Mouse (Mus musculus) thymus, postnatal 14 days (tissue): Measurements from ENCODE around the gene Tcte1.

Experiments used
- DNase-seq: peaks from one replicate; pipeline ENCODE4 v3.0.0; 2021

The Tcte1 gene

DNA sequence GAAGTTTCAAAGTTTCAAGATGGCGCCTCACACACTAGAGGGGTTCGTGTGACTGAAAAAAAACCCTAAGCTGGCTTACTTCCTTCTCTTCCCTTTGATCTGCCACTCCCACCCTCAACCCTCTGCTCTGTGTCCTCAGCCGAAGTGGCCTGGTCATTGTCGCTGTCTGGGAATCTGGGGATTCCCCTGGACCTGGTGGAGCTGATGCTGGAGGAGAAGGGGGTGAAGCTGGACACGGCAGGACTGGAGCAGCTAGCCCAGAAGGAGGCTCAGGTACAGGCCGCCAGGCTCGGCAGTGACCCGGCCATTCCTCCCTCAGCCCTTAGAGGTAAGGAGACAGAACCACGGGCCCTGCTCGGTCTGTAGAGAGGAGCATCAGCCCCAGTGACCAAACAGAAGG lies 7.4 kb upstream of the Tcte1 start:
- DNase-seq: peak; percentile 3

DNA sequence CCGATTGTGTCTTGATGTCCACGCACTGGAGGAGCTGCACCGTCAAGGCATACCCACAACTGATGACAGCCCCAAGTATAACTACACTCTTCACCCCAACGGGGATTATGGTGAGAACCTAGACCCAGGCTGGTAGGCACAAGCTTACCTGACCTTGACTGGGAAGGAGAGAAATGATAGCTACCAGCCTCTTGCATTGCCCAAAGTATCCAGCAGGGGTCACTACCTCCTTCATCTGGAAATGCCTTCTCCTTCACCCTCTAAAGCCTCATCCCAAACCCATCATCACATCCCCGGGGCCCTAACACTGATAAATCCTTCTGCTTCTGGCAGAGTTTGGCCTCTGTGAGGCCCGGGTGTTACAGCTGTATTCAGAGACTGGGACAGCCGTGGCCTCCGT lies 6.7 kb upstream of the Tcte1 start:
- DNase-seq: peak; percentile 77

DNA sequence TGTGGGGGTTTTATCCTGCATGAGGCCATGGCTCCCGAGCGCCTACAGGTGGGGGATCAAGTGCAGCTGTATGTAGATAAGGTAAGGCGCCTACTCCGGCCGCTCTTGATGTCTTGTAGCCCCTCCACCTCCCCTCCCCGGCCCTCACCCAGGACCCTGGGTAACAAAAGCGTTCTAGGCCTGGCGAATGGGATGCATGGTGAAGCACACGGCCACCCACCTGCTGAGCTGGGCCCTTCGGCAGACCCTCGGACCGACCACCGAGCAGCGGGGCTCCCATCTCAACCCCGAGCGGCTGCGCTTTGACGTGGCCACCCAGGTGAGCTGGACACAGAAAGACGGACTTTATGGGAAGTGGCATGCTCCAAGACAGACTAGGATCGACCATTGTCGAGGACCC lies 6.1 kb upstream of the Tcte1 start:
- no peak for DNase-seq

DNA sequence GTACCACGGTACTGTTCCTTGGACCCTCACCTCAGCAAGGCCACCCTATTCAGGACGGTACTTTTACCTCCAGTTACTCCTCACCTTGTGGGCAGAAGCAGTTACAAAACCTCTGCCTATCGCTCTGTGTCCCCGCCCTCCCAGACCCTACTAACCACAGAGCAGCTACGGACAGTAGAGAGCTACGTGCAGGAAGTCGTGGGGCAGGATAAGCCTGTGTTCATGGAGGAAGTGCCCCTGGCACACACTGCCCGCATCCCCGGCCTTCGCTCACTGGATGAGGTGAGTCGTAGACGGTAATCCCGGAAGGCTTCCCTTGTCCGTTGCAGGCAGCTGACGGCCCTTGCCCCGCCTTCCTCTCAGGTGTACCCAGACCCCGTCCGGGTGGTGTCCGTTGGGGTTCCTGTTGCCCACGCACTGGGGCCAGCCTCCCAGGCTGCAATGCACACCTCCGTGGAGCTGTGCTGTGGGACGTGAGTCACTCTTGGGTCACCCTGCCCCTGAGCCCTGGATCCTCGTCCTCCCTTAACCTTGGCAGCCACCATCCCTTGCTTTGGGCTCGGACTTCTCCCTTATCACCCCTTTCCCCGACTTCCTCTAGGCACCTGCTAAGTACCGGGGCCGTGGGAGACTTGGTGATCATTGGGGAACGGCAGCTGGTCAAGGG lies 5.6 kb upstream of the Tcte1 start:
- DNase-seq: no peak

DNA sequence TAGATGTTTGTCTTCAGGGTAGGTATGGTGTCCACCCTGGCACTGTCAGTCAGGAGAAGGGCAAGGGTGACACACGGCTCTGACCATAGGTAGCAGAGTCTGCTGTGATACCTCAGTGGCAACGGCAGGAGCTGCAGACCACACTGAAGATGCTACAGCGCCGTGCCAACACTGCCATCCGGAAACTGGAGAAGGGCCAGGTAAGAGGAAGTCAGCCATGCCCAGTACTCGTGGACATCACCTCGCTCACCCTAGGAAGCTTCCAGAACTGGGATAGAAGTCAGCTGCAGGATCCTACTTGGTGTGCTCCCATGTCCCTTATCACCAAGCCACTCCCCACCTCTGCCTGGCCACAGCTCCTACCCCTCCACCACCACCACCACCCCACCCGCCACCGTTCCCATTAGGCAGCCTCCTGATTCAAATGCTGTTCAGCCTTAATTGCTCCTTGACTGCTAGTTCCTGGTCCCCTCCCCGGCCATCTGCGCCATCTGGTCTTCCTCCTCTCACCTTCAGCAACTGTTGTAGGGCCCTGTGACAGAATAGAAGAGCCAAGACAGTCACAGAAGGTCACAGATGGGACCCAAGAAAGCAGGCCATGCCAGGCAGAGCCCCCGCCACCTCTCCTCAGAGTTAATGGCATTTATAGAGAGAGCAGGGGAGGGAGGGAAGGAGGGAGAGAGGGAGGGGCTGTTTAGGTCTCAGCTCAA lies 4.3 kb upstream of the Tcte1 start:
- DNase-seq: no peak

DNA sequence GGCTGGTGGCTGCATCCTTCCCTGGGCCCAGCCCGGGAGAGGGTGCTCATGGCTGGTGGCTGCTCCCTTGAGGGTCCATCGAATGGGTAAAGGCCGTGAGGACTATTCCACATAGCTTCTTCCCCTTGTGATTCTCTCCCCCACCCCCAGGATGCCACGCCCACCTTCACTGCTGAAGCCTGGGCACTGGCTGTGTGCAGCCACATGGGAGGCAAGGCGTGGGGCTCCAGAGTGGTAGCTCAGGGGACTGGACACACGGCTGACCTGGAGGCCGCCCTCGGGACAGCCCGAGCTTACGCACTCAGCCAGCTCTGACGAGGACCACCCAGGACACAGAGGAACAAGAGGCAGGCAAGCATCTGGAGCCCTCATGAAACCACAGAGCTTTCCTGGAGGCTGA lies 3.1 kb upstream of the Tcte1 start:
- DNase-seq: no peak

DNA sequence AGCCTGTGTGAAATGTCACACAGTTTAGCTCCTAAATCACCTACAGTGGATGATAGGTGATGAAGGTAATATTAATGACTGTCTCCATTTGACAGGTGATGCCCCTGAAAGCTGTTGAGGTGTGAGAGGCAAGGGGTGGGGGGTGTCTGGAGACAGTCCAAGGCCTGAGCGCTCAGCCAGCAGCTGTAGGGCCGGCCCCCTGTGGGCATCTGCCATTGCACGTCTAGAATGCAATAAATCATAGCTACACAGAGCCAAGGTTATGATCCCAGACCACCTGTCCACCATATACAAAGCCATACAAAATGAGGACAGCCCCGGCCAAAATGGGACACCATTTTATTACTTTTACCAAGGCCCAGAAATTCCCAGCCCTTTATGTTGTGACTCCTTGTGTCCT lies 1.7 kb downstream of the Tcte1 start:
- no peak for DNase-seq

DNA sequence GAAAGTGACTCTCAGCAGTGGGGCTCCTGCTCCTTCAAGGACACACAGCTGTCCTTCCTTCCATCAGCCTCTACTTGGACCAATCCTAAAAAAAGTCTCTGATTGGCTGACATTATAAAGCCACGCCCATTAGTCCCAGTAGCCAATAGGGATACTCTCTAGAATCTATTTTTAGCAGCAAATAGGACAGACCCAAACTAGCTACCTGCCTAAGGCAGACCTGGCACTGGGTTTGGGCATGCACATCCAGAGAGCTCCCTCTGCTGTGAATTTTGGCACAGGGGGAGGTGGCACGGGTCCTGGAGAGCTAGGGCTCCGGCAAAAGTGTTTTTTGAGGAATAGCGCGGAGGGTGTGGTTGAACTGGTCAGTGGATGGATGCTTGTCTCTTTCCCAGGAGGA lies 3.3 kb downstream of the Tcte1 start:
- no peak for DNase-seq

DNA sequence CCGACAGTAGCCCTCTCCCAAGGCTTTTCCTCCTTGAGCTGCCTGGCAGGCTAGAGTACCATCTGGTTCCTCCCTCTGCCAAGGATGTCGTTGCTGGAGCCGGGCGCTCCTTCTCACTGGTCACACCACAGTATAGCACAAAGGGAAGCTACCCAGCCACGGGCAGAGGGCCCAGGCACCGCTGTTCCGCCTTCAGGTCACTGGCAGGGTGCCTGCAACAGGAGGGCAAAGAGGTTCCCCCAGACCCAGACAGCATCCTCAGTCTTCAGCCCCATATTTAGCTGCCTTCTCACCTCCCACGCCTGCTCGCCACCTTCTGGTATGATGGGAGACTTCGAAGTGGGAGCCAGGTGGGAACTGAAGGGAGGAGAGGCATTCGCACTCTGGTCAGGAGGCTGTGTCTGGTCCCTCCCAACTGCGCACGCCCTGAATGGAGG lies 7.1 kb downstream of the Tcte1 start:
- DNase-seq: no peak

DNA sequence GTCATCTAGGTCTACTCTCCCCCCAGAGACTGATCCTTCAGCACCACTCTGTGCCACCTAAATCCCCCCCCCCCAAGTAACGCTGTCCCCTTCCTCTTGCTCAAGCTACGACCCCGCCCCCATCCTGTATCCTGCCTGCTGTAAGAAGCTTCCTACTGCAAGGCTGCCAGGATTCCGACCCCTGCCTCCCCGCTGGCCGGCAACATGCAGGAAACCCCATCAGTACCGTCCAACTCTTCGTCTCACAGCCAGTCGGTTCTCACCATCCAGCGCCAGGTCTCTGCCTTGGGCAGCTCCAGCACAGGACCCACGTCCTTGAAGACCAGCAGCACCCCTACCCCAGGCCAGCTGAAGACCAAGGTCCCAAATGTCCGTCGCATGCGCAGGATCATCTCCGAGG lies 9.7 kb downstream of the Tcte1 start:
- no peak for DNase-seq

DNA sequence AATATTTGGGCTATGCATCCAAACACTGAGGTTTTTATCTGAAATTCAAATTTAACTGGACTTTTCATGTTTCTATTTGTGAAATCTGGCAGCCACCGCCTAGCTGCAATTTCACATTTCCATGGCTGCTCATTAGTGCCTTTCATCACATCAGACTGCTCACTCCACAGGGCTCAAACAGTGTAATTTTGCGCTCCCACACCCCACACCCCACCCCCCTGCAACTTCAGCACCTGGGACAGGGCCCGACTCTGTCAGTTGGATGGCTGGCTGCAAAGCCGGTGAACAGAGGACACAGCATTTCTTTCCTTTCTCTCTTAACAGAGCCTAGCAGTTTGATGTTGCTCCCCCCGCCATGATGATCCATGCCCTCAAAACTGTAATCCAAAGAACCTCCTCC lies 13.0 kb downstream of the Tcte1 start:
- DNase-seq: peak; percentile 42

DNA sequence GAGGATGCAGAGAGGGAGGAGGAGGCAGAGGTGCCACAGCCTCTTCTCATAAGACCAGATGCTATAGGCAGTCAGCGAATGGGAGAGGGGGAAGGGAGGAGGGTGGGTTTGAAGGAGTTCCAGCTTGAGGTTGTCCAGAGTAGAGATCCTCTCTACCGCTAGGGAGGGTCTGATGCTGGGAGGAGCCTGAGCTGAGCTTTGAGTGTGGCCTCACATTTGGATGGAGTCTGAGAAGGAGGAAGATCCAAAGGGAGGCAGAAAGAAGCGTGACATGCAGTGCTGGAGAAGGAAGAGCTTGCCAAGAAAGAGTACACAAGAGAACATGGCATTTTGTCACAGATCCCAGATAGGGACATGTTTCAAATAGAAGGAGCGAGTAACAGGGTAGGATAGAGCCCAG lies 15.2 kb downstream of the Tcte1 start:
- no peak for DNase-seq

DNA sequence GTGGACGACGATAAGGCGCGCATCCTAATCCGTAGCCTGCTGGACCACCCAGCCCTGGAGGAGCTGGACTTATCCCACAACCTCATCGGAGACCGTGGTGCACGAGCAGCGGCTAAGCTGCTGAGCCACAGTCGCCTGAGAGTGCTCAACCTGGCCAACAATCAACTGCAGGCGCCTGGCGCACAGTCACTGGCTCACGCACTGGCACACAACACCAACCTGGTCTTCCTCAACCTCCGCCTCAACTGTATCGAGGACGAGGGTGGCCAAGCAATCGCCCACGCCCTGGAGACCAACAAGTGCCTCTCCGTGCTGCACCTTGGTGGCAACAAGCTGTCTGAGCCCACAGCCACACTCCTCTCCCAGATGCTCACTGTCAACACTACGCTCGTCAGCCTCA lies 16.4 kb downstream of the Tcte1 start:
- no peak for DNase-seq

DNA sequence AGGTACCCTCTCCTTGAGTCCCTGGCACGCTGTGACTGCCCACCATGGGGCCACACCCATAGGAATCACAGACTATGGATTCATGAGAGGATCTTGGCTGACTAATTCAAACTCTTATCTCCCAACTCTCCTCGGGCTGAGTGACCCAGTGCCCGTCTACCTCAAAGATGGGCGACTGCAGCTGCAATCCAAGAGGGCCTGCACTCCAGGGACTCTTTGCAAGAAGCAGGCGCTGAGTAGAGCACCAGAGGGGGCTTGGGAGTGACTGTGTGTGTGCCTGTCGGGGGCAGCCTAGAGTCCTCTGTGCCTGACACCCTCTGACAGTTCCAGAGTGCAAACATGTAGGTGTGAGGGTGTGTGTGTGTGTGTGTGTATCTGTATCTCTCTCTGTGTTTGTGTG lies 18.9 kb downstream of the Tcte1 start:
- DNase-seq: no peak

DNA sequence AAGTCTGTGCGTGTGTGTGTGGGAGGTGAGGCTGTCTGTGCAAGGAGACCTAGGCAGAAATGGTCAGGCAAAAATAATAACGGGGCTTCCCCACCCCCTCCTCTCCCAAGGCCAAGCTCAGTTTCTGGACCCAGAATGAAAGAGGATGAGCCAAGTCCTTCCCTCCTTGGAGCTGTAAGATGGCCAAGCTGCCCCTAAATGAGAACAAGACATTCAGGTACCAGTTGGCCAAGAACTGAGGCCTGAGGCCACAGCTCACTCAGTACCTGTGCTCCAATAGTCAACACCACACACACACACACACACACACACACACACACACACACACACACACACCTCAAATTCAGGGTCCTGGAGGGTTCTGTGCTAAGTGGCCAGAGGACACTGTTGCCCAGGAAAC lies 19.5 kb downstream of the Tcte1 start:
- no peak for DNase-seq

DNA sequence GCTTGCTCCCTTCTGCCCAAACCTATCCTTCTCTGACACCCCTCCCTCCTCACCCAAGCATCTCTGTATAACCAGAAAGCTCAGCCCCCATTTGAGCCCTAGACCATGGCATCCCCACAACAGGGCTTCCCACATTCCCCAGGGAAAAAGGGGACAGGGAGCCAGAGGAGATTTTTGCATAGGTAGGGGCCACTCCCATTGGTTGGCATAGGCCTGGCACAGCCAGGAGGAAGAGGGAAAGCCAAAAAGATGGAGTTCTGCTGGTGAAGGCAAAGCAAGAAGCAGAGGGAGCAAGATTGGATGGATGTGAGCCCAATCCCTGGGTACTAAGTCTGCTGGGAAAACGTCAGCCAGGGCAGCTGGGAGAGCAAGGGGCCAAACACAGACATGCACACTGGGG lies 19.9 kb downstream of the Tcte1 start:
- DNase-seq: no peak

DNA sequence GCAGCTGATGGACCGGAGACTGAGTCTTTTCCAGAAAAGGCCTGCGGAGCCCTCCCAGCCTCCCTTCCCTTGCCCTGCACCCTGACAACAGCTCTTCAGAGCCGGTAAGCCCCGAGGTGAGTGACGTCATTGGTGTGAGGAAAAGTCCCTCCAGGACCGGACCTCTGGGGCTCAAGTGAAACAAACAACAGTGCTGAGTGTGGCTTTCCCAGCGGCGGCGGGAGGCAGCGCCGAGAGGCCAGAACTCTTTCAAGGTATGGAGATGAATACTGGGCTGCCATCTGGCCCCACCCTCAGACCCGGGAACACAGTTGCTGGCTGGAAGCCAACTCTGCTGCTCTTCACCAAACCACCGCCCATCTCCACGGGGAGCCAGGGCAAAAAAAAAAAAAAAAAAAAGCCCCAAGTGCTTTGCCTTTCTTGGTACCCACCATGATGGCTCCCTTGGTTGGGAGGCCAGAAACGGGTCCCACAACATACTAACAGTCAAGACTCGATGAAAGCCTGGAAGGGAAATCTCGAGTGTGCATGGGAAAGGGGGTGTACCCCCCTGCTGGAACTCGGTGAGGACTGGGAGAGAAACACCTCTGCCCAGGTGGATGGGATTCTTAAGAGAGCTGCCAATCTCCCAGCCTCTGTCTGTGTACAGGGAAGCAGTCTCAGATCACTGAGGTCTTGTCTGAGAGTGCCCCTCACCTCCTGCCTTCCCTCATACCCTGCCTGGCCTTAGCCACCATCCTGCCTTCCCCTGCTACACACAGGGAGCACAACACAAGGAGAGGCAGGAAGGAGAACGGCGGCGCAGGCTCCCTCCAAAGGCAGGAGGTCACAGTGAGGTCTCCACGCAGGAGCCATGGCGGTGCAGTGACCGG lies 21.0 kb downstream of the Tcte1 start:
- no peak for DNase-seq

DNA sequence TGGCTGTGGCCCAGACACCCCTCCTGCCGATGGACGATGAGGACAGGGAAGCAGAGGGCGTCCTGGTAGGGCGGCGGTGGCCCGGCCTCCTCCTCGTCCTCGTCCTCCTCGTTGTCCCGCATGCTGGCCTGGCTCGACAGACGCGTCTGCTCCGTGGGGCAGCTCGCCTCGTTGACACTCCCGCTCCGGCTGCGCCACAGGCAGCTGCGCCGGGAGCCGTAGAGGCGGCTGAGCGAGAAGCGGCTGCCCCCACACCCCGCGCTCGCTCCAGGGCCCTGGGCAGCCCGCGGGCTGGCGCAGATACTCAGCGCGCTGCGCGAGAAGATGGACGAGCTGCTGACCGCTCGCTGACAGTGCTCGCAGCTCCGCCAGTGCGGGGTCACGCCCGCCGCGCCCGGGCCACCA lies 21.6 kb downstream of the Tcte1 start:
- DNase-seq: no peak

DNA sequence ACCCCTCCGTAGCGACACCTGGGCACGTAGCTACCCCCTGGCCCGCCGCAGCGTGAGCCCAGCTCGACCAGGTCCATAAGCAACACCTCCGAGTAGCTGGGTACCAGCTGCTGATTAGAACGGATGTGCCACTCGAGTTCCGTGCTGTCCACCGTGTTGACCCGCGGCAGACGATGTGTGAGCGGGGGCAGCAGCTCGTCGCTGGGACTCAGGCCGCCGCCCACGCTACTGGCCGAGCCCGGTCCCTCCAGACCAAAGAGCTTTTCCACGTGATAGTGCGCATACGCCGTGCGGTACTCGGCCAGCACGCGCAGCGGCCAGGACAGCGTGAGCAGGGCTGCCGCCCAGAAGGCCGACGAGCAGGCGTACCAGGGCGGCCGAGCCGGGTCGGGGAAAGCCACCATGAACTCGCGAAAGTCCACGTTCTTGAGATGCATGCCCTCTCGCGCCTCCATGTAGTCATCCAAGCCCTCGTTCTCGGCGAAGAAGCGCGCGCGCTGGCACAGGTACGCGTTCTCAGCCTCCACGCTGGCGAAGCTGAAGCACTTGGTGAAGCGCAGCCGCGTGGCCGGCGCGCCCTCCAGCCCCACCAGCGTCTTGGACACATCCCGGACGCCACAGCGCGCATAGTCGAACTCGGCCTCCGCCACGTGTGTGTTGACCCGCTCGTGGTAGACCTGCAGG lies 22.2 kb downstream of the Tcte1 start:
- no peak for DNase-seq

DNA sequence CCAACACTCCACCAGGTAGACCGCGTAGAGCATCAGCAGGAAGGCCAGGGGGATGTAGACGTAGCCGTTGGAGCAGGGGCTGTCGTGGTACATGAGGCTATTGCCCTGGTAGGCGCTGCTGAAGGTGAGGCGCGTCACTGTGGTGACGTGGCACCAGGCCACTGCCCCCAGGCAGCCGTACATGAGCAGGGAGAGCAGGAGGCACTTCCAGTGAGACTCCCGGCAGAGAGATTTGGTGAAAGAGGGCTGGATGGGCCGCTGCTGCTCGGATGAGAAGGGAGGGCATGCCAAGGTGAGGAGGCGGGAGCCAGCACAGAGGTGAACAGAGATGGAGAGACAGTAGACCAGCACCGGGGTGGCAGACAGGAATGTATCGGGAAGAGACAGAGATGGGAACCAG lies 23.7 kb downstream of the Tcte1 start:
- no peak for DNase-seq

DNA sequence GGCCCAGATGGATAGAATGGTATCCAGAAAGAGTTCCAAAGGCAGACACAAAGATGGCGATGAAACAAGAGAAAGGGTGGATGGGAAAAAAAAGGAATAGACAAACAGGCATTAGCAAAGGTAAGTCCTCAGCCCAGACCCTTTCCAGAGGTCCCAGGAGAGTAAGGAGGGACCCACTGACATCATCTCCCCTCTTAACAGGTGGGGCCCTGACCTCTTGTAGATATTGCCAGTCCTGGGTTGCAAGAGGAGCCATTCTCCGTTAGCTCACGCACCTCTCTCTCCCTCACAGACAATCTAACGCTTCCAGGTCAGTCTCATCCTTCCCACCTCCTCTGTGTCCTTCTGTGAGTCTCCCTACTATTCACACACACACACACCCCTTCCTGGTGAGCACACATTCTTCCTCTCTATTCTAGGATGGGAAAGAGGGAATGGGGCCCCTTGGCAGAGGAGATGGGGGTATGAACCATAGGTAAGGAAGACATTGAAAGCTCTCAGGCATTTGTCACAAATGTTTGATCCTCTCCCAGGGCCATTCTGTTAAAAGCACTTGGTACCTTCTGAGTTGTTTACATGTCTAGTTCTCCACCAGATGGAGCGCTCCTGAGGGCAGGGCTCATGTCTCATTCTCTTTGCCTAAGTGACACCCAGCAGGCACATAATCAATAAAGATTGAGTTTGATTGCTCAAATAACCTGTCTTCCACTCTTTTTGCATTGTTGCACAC lies 24.4 kb downstream of the Tcte1 start:
- DNase-seq: no peak
